ENCODE assay signal across 26 mouse cellular contexts in genomic region chr1:52144907-52145306, GRCm38 (mm10). TPM values are rescaled to one million over a fixed set of nuclear protein-coding genes. Genes with fewer than 3 reads are reported as not detected.
DNase-seq lines count a peak whose midpoint lies in the region; ATAC-seq lines count a peak whose summit lies in the region.
"Had no signal": no experiment of that assay in that cellular context is flagged by ENCODE, and none has a peak within 500 bp of the region (broad histone marks: within the 10 kb centered on the region; RNA-seq: fewer than 3 reads in every experiment).

No protein-coding gene starts in this region.

- no peaks in the 10 kb centered on the region for H3K9me3 ChIP-seq in heart, embryonic 13.5 days
- H3K9me3 ChIP-seq in midbrain, embryonic 11.5 days (ENCODE audit: control insufficient read depth, low read length), result no peaks in the 10 kb centered on the region
- H3K9me3 ChIP-seq in midbrain, embryonic 15.5 days, result no peaks in the 10 kb centered on the region
- H3K9me3 ChIP-seq: embryonic facial prominence, embryonic 12.5 days; embryonic facial prominence, embryonic 15.5 days; G1E; heart, embryonic 15.5 days had no signal

- WGBS in heart, embryonic 13.5 days, result 80% methylated on average over 10 of the region's 10 CpGs
- 92% methylated on average over 10 of the region's 10 CpGs for WGBS in midbrain, embryonic 11.5 days
- WGBS in midbrain, embryonic 15.5 days, result 87% methylated on average over 10 of the region's 10 CpGs

- DNase-seq in heart, adult 11 months, result peak; percentile 83
- DNase-seq in heart, postnatal 14 days, result no peak
- DNase-seq in heart, postnatal 10 days, result no peak
- DNase-seq in midbrain, embryonic 11.5 days (ENCODE audit: low spot score, missing footprints), result peak; percentile 66
- DNase-seq in adrenal gland, postnatal 10 days, result no peak
- DNase-seq in layer of hippocampus, postnatal 25 days (ENCODE audit: extremely low spot score in 1 of 2, low spot score in 1 of 2), result no peak
- DNase-seq: adrenal gland, postnatal 14 days; cerebellum, adult 11 months; cerebellum, adult 2 months; cerebellum, adult 9-11 months; cerebellum, postnatal 25 days; forebrain, postnatal 0 days; gastrocnemius, adult 2 months; gastrocnemius, postnatal 14 days; heart, adult 18-20 months; heart, postnatal 4 days had no signal

- H3K36me3 ChIP-seq in heart, embryonic 13.5 days, result peaks cover 44% of the 10 kb centered on the region
- H3K36me3 ChIP-seq in midbrain, embryonic 11.5 days (ENCODE audit: control insufficient read depth, insufficient read depth, low read length), result no peaks in the 10 kb centered on the region
- H3K36me3 ChIP-seq in midbrain, embryonic 15.5 days (replicated peaks), result no peaks in the 10 kb centered on the region
- H3K36me3 ChIP-seq: embryonic facial prominence, embryonic 12.5 days had no signal

- no peak overlapping the region for H3K9ac ChIP-seq in heart, embryonic 13.5 days
- no peak overlapping the region for H3K9ac ChIP-seq in midbrain, embryonic 11.5 days (ENCODE audit: low read length)
- no peak overlapping the region for H3K9ac ChIP-seq in midbrain, embryonic 15.5 days
- H3K9ac ChIP-seq: embryonic facial prominence, embryonic 12.5 days; embryonic facial prominence, embryonic 15.5 days; forebrain, postnatal 0 days; heart, embryonic 15.5 days; hindbrain, embryonic 14.5 days had no signal

- no peak for ATAC-seq in heart, embryonic 13.5 days (ENCODE audit: extremely low read depth, insufficient number of reproducible peaks, low FRiP score, low TSS enrichment)
- ATAC-seq in midbrain, embryonic 11.5 days (ENCODE audit: low FRiP score), result no peak
- no peak for ATAC-seq in midbrain, embryonic 15.5 days (replicated peaks)
- ATAC-seq: forebrain, embryonic 14.5 days; forebrain, postnatal 0 days; hindbrain, postnatal 0 days; Patski had no signal

- peak overlapping the region; percentile 5; the same call in 1 of the 2 replicates for H3K27ac ChIP-seq in heart, embryonic 13.5 days (replicated peaks)
- no peak overlapping the region for H3K27ac ChIP-seq in midbrain, embryonic 11.5 days (ENCODE audit: low read depth, low read length)
- H3K27ac ChIP-seq in midbrain, embryonic 15.5 days, result no peak overlapping the region
- H3K27ac ChIP-seq: embryonic facial prominence, embryonic 12.5 days; embryonic facial prominence, embryonic 15.5 days; gastrocnemius, adult 2 months; heart, embryonic 15.5 days; hindbrain, embryonic 14.5 days; hindbrain, postnatal 0 days had no signal

- peaks cover 45% of the 10 kb centered on the region for H3K4me1 ChIP-seq in heart, embryonic 13.5 days
- H3K4me1 ChIP-seq in midbrain, embryonic 11.5 days (ENCODE audit: control insufficient read depth, insufficient read depth, low read length), result peaks cover 8% of the 10 kb centered on the region
- no peaks in the 10 kb centered on the region; the same call in 1 of the 2 replicates for H3K4me1 ChIP-seq in midbrain, embryonic 15.5 days
- H3K4me1 ChIP-seq: embryonic facial prominence, embryonic 12.5 days had no signal

- H3K4me3 ChIP-seq in heart, embryonic 13.5 days, result no peak overlapping the region
- H3K4me3 ChIP-seq in midbrain, embryonic 11.5 days (ENCODE audit: low read depth, low read length), result no peak overlapping the region
- H3K4me3 ChIP-seq in midbrain, embryonic 15.5 days, result no peak overlapping the region
- H3K4me3 ChIP-seq: embryonic facial prominence, embryonic 12.5 days; embryonic facial prominence, embryonic 15.5 days; gastrocnemius, adult 2 months; heart, embryonic 15.5 days had no signal

- H3K27me3 ChIP-seq in heart, embryonic 13.5 days (replicated peaks), result no peaks in the 10 kb centered on the region
- H3K27me3 ChIP-seq in midbrain, embryonic 11.5 days (ENCODE audit: control insufficient read depth, insufficient read depth, low read length), result no peaks in the 10 kb centered on the region
- no peaks in the 10 kb centered on the region for H3K27me3 ChIP-seq in midbrain, embryonic 15.5 days (replicated peaks)
- H3K27me3 ChIP-seq: embryonic facial prominence, embryonic 12.5 days; embryonic facial prominence, embryonic 15.5 days; heart, embryonic 15.5 days; Patski had no signal

- intact Hi-C loops in heart, postnatal 14 days (cut with DNase I), result loop anchor here (5.0 kb wide), 1 partner anchor 72 kb away; no protein-coding TSS in a partner anchor
- intact Hi-C loops in heart, postnatal 10 days (cut with DNase I), result loop anchor here (5.0 to 10.0 kb wide), 4 partner anchors 87 to 600 kb away; partner anchors contain the start of genes Gls and Nemp2

- H3K4me2 ChIP-seq in heart, embryonic 13.5 days, result no peak overlapping the region
- no peak overlapping the region for H3K4me2 ChIP-seq in midbrain, embryonic 11.5 days
- no peak overlapping the region for H3K4me2 ChIP-seq in midbrain, embryonic 15.5 days
- H3K4me2 ChIP-seq: embryonic facial prominence, embryonic 12.5 days; embryonic facial prominence, embryonic 15.5 days; heart, embryonic 15.5 days; hindbrain, embryonic 14.5 days had no signal

RNA-seq across cellular contexts. Expression of gene Stat1, which starts 25.7 kb away (rescaled TPM):
- 10 to 100 TPM; 22.2 to 22.7 TPM for total RNA-seq in heart, postnatal 14 days (2021)
- polyA plus RNA-seq in heart, embryonic 13.5 days (2015; fragmentation: Nextera tagmentation; extraction: Ambion mirVana), result 27.2 and 31.9 TPM in 2 replicates
- total RNA-seq in heart, postnatal 10 days (2021), result 10 to 100 TPM; 20.2 to 26.4 TPM
- 15.0 and 16.3 TPM in 2 replicates for polyA plus RNA-seq in midbrain, embryonic 11.5 days (2014; fragmentation: Nextera tagmentation; extraction: Ambion mirVana)
- 13.5 and 22.5 TPM in 2 replicates for polyA plus RNA-seq in midbrain, embryonic 15.5 days (2015; fragmentation: Nextera tagmentation; extraction: Ambion mirVana)
- total RNA-seq in adrenal gland, postnatal 10 days (2021), result 10 to 100 TPM; 42.6 to 52.4 TPM
- 10 to 100 TPM; 17.4 to 19.9 TPM for total RNA-seq in layer of hippocampus, postnatal 25 days (2021)

Comparison
In these comparisons a context has a peak if more than half of its experiments do, and no peak if none do; other contexts are left out.
1. DNase-seq: peak in heart, adult 11 months (single experiment) and midbrain, embryonic 11.5 days (single experiment); none in heart, postnatal 14 days (0 of 2), heart, postnatal 10 days (0 of 2), adrenal gland, postnatal 10 days (single experiment) and layer of hippocampus, postnatal 25 days (0 of 2).